Mouse (Mus musculus) neural tube, embryonic 11.5 days (tissue): Measurements from ENCODE around the gene Myt1. TPM values are rescaled to one million over a fixed set of nuclear protein-coding genes. Genes with fewer than 3 reads are reported as not detected.
A peak's percentile ranks its signal among the peaks of the same experiment; 100 is the strongest.

ENCODE experiments used
- ATAC-seq: fragments of 200-750 bp; cut with Nextera tagmentation; 2 replicates; pipeline ENCODE4 v1.8.0; 2017; ENCODE audit warnings: moderate number of reproducible peaks, mild to moderate bottlenecking, moderate TSS enrichment, moderate library complexity; ENCODE audit not compliant: insufficient read depth, low FRiP score, low TSS enrichment
- DNase-seq: peaks from one replicate; pipeline ENCODE4 v3.0.0-alpha.2; 2015; ENCODE audit warnings: low spot score
- H3K27ac ChIP-seq: fragments of 300-500 bp; sonication (generic); 2 replicates; pipeline ENCODE4 v1.5.1; 2014; ENCODE audit warnings: low read depth, mild to moderate bottlenecking, low read length
- H3K27me3 ChIP-seq: fragments of 300-500 bp; sonication (generic); 2 replicates; pipeline ENCODE4 v1.6.1; 2014; ENCODE audit warnings: mild to moderate bottlenecking, low read length, mixed read lengths; ENCODE audit not compliant: control insufficient read depth, insufficient read depth
- H3K36me3 ChIP-seq: fragments of 300-500 bp; sonication (generic); 2 replicates; pipeline ENCODE4 v1.6.1; 2014; ENCODE audit warnings: mild to moderate bottlenecking, low read length, moderate library complexity, mixed read lengths; ENCODE audit not compliant: control insufficient read depth, insufficient read depth
- H3K4me1 ChIP-seq: fragments of 300-500 bp; sonication (generic); 2 replicates; pipeline ENCODE4 v1.6.1; 2014; ENCODE audit warnings: low read length, mixed read lengths; ENCODE audit not compliant: control insufficient read depth, insufficient read depth
- H3K4me2 ChIP-seq: fragments of 300-500 bp; sonication (generic); 2 replicates; pipeline ENCODE4 v1.6.1; 2014; ENCODE audit warnings: low read depth, mild to moderate bottlenecking, moderate library complexity
- H3K4me3 ChIP-seq: fragments of 300-500 bp; sonication (generic); 2 replicates; pipeline ENCODE4 v1.5.1; 2014; ENCODE audit warnings: low read depth, low read length
- H3K9ac ChIP-seq: fragments of 300-500 bp; sonication (generic); 2 replicates; pipeline ENCODE4 v1.6.1; 2014; ENCODE audit warnings: mild to moderate bottlenecking, low read length
- H3K9me3 ChIP-seq: fragments of 300-500 bp; sonication (generic); 2 replicates; pipeline ENCODE4 v1.6.1; 2016; ENCODE audit warnings: low read length; ENCODE audit not compliant: control insufficient read depth
- WGBS: fragments of 180-500 bp; shearing (Covaris S2); extraction: QIAGEN DNeasy Blood & Tissue Kit; methylation state at CpG from one replicate; pipeline ENCODE4 v1.1.7; 2014; 5-methylcytosine and 5-hydroxymethylcytosine counted together
- polyA plus RNA-seq: library from polyadenylated mRNA; unstranded; fragments of >200 nt; fragmentation: Nextera tagmentation; extraction: Ambion mirVana; gene quantifications from 2 replicates; pipeline ENCODE4 v1.2.1, GENCODE M21; 2014

Gene Myt1
- polyA plus RNA-seq, 1 experiment from 2014 or later: 42.3 TPM

DNA sequence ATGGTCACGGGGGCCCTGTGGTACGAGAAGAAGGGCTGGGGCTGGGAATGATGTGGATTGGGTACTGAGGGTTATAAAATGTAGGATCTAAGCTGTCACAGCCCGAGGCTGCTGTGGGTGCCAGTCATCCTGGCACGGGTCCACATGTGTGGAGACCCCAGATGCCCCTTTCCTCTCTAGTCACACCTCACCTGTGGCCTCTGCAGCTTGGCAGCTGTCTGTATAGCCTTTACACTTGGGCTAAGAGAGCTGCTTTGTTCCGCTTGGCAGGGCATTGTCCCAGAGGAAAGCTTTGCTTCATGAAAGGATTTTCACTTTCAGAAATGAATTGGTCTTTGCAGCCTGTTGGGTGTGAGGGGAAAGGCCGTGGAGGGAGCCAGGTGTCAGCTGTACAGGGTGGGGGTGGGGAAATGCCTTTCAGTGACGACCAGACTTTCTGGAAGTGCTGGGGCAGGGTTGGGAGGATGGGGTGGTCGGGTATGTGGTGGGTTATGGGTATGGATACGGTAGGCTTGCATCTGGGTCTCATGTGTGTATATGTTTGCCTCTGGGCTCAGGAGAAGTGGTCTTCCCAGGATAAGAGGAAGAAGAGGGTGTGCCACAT, 35.4 kb upstream of the Myt1 start:
- H3K27me3 ChIP-seq: no peaks in the 10 kb centered on the region
- ATAC-seq: no peak; the same call in 1 of the 2 replicates
- no peak overlapping the region for H3K27ac ChIP-seq
- no peaks in the 10 kb centered on the region for H3K9me3 ChIP-seq
- no peaks in the 10 kb centered on the region for H3K36me3 ChIP-seq
- WGBS: 49% methylated on average over 9 of the region's 9 CpGs
- DNase-seq: no peak
- H3K4me1 ChIP-seq: no peaks in the 10 kb centered on the region
- H3K4me2 ChIP-seq: no peak overlapping the region
- no peak overlapping the region for H3K9ac ChIP-seq
- H3K4me3 ChIP-seq: no peak overlapping the region

DNA sequence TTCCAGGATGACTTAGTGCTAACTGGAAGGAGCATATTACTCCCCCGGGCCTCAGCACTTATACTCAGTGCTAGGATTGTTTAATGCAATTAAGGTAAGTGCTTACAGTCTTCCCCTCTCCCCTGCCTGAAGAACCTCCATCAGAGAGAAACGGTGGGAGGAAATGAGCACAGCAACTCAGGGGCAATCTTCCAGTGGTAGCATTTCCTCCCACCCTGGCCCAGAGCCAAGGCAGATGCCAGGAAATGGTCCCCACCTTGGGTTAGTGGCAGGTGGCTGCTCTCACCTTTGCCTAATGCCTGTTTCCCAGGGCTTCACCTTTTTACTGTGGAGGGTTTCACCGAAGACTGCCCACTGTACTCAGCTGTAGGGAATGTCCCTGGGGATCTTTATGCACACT, 33.1 kb upstream of the Myt1 start:
- DNase-seq (no peak), ATAC-seq (no peak)

DNA sequence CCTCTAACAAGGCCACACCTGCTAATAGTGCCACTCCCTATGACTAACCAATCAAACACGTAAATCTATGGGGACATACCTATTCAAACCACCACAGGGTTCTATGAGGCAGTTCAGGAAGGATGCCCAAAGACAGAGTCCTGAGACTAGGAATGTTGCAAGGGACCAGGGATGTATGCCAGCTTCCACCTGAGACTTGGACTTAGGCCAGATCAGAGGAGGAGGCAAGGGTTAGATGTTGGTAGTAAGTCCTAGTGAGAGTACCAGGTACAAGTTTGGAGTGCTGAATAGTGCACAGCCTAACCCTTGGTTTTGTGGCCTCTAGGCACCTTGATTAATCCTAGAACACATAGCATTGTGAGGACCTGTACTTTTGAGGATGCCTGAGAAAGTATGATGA, 10.5 kb upstream of the Myt1 start:
- no peaks in the 10 kb centered on the region for H3K4me1 ChIP-seq
- no peak overlapping the region for H3K27ac ChIP-seq
- H3K36me3 ChIP-seq: no peaks in the 10 kb centered on the region
- ATAC-seq (no peak), DNase-seq (no peak)
- H3K4me3 ChIP-seq: no peak overlapping the region
- no peaks in the 10 kb centered on the region for H3K9me3 ChIP-seq
- no peak overlapping the region for H3K4me2 ChIP-seq
- no peak overlapping the region for H3K9ac ChIP-seq
- H3K27me3 ChIP-seq: no peaks in the 10 kb centered on the region
- 85% methylated on average over 1 of the region's 1 CpGs for WGBS

More for the DNA sequence above, 33.1 kb upstream of the Myt1 start:
- Histone ChIP-seq H3K4me2 (no peak overlapping the region), H3K9me3 (no peaks in the 10 kb centered on the region), H3K4me3 (no peak overlapping the region), H3K27me3 (no peaks in the 10 kb centered on the region), H3K4me1 (no peaks in the 10 kb centered on the region), H3K9ac (no peak overlapping the region), H3K27ac (no peak overlapping the region), H3K36me3 (no peaks in the 10 kb centered on the region)
- 58% methylated on average over 3 of the region's 3 CpGs for WGBS

DNA sequence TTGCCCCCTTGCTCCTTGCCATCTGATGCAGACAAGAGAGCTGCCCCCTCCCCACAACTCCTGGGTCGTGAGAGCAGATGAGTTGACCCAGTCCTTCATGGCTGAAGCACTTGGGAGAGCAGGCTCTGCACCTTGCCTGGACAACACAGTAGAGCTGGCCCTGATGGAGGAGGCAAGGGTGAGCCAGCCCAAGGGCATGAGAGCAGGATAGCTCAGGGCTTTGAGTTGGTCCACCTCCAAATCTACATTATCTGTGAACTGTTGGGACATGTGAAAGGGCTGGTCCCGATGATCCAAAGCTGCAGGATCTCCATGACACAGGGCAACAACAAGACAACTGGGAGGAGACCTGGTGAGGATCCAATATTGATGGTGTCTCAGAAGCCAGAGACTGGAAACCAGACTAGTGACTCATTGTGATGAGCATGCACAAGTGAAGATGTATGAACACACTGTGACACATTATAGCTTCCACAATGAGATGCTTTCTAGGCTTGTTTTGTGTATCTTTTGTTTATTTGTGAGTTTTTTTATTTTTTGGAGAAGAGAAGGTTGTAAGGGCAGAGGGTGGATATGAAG, 4.9 kb upstream of the Myt1 start:
- DNase-seq (no peak), ATAC-seq (no peak)
- Histone ChIP-seq H3K36me3 (no peaks in the 10 kb centered on the region), H3K4me1 (peaks cover 12% of the 10 kb centered on the region), H3K9me3 (no peaks in the 10 kb centered on the region), H3K27ac (no peak overlapping the region), H3K9ac (no peak overlapping the region), H3K27me3 (no peaks in the 10 kb centered on the region), H3K4me3 (no peak overlapping the region), H3K4me2 (no peak overlapping the region)
- 67% methylated on average over 2 of the region's 2 CpGs for WGBS

DNA sequence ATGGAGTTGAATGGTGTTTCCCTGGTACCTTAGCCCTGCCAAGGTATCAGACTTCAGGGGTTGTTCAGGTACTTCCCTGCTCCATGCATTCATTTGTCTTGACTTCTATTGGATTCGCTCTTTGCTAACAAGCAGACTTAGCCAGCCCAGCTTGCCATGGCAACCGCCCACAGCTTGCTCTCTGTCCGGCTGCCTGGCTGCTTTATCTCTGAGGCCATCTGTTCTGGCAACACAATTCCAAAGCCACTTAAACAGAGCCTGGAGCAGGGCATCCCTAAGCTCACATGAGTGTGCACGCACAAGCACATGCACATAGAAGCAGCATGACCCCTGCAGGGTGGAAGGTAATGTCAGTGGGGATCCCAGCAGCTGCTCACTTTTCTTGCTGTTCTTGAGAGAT, 4.1 kb upstream of the Myt1 start:
- Histone ChIP-seq H3K27ac (peak overlapping the region; percentile 60; the same call in 1 of the 2 replicates), H3K9ac (no peak overlapping the region; the same call in 1 of the 2 replicates), H3K4me2 (no peak overlapping the region)

DNA sequence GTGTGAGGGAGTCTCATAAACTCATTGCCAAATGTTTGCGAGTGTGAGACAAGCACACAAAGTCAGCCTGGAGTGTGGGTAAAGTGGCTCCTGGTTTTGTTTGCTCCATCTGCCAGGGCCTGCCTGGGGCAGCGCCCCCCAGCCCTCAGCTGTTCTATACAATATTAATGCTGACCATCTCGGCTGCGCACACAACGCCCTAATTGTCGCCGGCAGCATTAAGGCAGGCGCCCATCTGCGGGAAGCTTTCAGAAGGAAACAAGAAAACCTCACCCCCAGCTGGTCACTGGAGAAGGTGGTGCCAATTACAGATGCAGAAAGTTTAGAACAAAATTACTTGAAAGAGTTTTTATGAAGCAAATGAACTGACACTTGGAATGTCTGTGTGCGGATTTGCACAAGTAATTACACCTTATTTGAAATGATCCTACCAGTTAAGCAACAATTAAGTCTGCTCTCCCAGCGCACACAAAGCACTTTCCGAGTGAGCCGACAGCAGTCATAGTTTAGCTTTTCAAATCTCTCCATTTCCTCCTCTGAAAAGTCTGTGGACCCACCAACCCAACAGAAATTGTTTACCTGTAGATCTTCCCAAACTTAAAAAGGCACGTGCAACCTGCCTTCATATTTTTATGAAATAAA, 875 bp downstream of the Myt1 start:
- Histone ChIP-seq H3K27me3 (no peaks in the 10 kb centered on the region), H3K9ac (peak overlapping the region; percentile 62), H3K4me3 (peak overlapping the region; percentile 41), H3K9me3 (no peaks in the 10 kb centered on the region), H3K36me3 (no peaks in the 10 kb centered on the region), H3K4me2 (peak overlapping the region; percentile 48), H3K27ac (peak overlapping the region; percentile 90), H3K4me1 (peaks cover 16% of the 10 kb centered on the region)
- DNase-seq: peak; percentile 72
- WGBS: 19% methylated on average over 14 of the region's 14 CpGs
- peak; percentile 32 for ATAC-seq

More for the DNA sequence above, 4.1 kb upstream of the Myt1 start:
- peaks cover 19% of the 10 kb centered on the region for H3K4me1 ChIP-seq
- no peaks in the 10 kb centered on the region for H3K9me3 ChIP-seq
- no peak overlapping the region for H3K4me3 ChIP-seq
- H3K27me3 ChIP-seq: no peaks in the 10 kb centered on the region
- no peaks in the 10 kb centered on the region for H3K36me3 ChIP-seq
- 37% methylated on average over 4 of the region's 4 CpGs for WGBS
- DNase-seq: peak; percentile 68
- peak; percentile 40; the same call in 1 of the 2 replicates for ATAC-seq

DNA sequence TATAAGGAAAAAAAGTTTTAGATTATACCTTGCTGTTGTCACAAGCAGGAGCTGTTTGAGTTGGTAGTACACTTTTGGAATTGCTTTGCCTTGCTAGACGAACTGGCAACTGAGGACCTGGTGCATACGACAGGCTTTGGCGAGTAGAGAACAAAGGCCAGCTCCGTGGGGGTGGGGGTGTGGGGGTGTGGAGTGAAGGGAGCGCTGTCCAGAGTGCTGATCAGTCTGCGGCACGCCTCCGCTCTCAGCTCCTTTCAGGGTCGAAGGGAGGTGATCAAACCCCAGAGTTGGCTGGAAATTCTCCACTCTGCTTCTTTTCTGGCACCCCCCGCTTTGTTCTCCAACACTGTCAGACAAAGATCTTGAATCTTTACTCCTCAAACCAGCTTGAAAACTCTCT, 1.5 kb downstream of the Myt1 start:
- peak; percentile 51; the same call in 1 of the 2 replicates for ATAC-seq
- 0% methylated on average over 10 of the region's 10 CpGs for WGBS
- H3K9ac ChIP-seq: peak overlapping the region; percentile 57
- no peaks in the 10 kb centered on the region for H3K27me3 ChIP-seq
- peaks cover 11% of the 10 kb centered on the region for H3K4me1 ChIP-seq
- DNase-seq: peak; percentile 82
- no peaks in the 10 kb centered on the region for H3K36me3 ChIP-seq
- H3K27ac ChIP-seq: peak overlapping the region; percentile 90
- no peaks in the 10 kb centered on the region for H3K9me3 ChIP-seq
- peak overlapping the region; percentile 48 for H3K4me2 ChIP-seq
- H3K4me3 ChIP-seq: peak overlapping the region; percentile 41

DNA sequence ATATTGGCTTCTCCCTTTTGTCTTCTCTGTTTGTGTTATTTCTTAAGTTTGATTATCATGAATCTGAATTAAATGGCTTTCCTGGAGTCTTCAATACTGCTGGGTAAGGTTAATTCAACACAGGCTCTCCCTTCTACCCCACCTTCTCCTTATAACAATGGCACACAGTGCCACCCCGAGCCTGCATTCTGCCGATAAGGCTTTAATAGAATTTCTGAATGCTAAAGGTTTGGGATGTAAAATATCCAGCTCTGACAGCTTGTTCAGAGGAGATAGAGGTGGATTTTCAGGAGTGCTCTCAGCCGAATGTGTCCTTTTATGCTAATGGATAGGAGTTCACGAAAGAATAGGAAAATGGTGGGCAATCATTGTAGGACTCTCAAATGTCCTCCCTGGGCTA, 2.1 kb downstream of the Myt1 start:
- H3K27ac ChIP-seq: peak overlapping the region; percentile 90
- H3K4me3 ChIP-seq: peak overlapping the region; percentile 41
- H3K9ac ChIP-seq: peak overlapping the region; percentile 57
- peak overlapping the region; percentile 48 for H3K4me2 ChIP-seq
- no peaks in the 10 kb centered on the region for H3K27me3 ChIP-seq
- H3K9me3 ChIP-seq: no peaks in the 10 kb centered on the region
- no peaks in the 10 kb centered on the region for H3K36me3 ChIP-seq
- DNase-seq (no peak), ATAC-seq (no peak)
- WGBS: 66% methylated on average over 4 of the region's 4 CpGs
- H3K4me1 ChIP-seq: peaks cover 11% of the 10 kb centered on the region
